Mouse (Mus musculus): ENCODE results near the gene Gzf1. TPM values are rescaled to one million over a fixed set of nuclear protein-coding genes. Genes with fewer than 3 reads are reported as not detected.

The Gzf1 gene
- polyA plus RNA-seq, 1 experiment from 2014 or later: 18.5 TPM

GRCm38 (mm10) chr2:148672199-148673096 is 8.4 kb upstream of the Gzf1 start, which contains the start of gene Nxt1:
Nxt1 (plus strand) TSS chr2:148672601.
- Histone ChIP-seq H3K27me3 (ENCODE audit: control insufficient read depth, insufficient read depth, low read length) (no peaks in the 10 kb centered on the region), H3K4me1 (replicated peaks; ENCODE audit: control insufficient read depth, insufficient read depth, low read length) (peaks cover 22% of the 10 kb centered on the region), H3K4me2 (replicated peaks) (peak within 1 kb of the TSS; percentile 85), H3K27ac (peak within 1 kb of the TSS; percentile 85), H3K9me3 (ENCODE audit: control insufficient read depth, low read length) (no peaks in the 10 kb centered on the region), H3K36me3 (replicated peaks; ENCODE audit: control insufficient read depth, insufficient read depth) (peaks cover 22% of the 10 kb centered on the region), H3K9ac (peak within 1 kb of the TSS; percentile 66), H3K4me3 (replicated peaks; ENCODE audit: low read length) (peak within 1 kb of the TSS; percentile 60)
- ATAC-seq (ENCODE audit: low FRiP score): peak; percentile 100
- 3% methylated on average over 56 of the region's 58 CpGs for WGBS
- DNase-seq (ENCODE audit: low spot score): peak; percentile 99

- WGBS: 2% methylated on average over 26 of the region's 26 CpGs
- Histone ChIP-seq H3K9ac (peak overlapping the region; percentile 39), H3K4me3 (replicated peaks; ENCODE audit: low read length) (peak overlapping the region; percentile 35), H3K27me3 (ENCODE audit: control insufficient read depth, insufficient read depth, low read length) (no peaks in the 10 kb centered on the region), H3K36me3 (replicated peaks; ENCODE audit: control insufficient read depth, insufficient read depth) (peaks cover 22% of the 10 kb centered on the region), H3K4me1 (replicated peaks; ENCODE audit: control insufficient read depth, insufficient read depth, low read length) (peaks cover 53% of the 10 kb centered on the region), H3K4me2 (replicated peaks) (peak overlapping the region; percentile 93), H3K9me3 (ENCODE audit: control insufficient read depth, low read length) (no peaks in the 10 kb centered on the region), H3K27ac (peak overlapping the region; percentile 79)
- ATAC-seq (ENCODE audit: low FRiP score) (peak; percentile 55), DNase-seq (ENCODE audit: low spot score) (peak; percentile 84)
Measured at GRCm38 (mm10) chr2:148677801-148678200, 3.0 kb upstream of the Gzf1 start.

DNA sequence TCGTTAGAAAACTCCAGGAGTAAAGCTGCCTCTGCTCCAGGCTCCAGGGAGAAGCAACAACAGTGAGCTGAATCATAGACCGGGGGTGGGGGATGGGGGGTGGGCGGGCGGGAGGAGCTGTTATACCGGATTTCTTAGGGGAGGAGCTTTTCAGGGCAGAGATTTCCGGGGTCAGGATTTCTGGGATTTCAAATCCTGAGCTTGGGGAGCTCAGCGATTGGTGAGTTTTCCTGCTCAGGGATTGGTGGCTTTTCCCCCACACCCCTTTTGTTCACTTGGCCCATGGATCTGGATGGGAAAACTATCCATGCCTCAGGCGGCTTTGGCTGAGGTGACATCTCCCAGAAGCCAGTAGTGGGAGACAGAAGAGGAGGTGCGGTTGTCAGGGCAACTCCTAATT is 1.5 kb upstream of the Gzf1 start:
- under 1% methylated on average over 9 of the region's 9 CpGs for WGBS
- H3K27me3 ChIP-seq (ENCODE audit: control insufficient read depth, insufficient read depth, low read length): no peaks in the 10 kb centered on the region
- peak overlapping the region; percentile 79 for H3K27ac ChIP-seq
- H3K4me2 ChIP-seq (replicated peaks): peak overlapping the region; percentile 93
- H3K9me3 ChIP-seq (ENCODE audit: control insufficient read depth, low read length): no peaks in the 10 kb centered on the region
- peaks cover 30% of the 10 kb centered on the region for H3K36me3 ChIP-seq (replicated peaks; ENCODE audit: control insufficient read depth, insufficient read depth)
- no peak overlapping the region for H3K4me3 ChIP-seq (replicated peaks; ENCODE audit: low read length)
- DNase-seq (ENCODE audit: low spot score): no peak
- H3K4me1 ChIP-seq (replicated peaks; ENCODE audit: control insufficient read depth, insufficient read depth, low read length): peaks cover 43% of the 10 kb centered on the region
- H3K9ac ChIP-seq: peak overlapping the region; percentile 21; the same call in 1 of the 2 replicates
- ATAC-seq (ENCODE audit: low FRiP score): peak; percentile 10; the same call in 1 of the 2 replicates

DNA sequence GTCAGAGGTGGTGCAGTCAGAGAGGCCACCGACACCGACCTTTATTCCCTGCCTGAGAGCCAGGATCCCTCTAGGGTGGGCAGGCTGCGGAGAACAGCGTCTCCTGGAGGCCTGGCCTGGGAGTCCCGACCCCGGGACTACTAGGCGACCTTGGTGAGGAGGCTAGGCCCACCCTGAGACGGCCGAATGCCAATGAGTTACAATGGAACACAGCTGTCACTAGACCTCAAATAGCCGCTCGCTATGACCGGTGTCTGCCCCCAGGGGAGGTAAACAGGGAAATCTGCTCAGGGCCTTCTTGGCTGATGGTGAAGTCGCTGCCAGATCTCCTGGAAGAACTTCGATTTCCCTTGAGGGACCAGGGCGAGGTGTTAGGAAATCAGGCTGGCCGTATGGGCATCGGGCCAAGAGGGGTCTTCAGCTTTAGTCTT is 653 bp downstream of the Gzf1 start:
- ATAC-seq (ENCODE audit: low FRiP score) (peak; percentile 53), DNase-seq (ENCODE audit: low spot score) (peak; percentile 29)
- peak overlapping the region; percentile 71 for H3K27ac ChIP-seq
- H3K27me3 ChIP-seq (ENCODE audit: control insufficient read depth, insufficient read depth, low read length): no peaks in the 10 kb centered on the region
- 9% methylated on average over 17 of the region's 17 CpGs for WGBS
- peak overlapping the region; percentile 93 for H3K4me2 ChIP-seq (replicated peaks)
- H3K9me3 ChIP-seq (ENCODE audit: control insufficient read depth, low read length): no peaks in the 10 kb centered on the region
- H3K4me1 ChIP-seq (replicated peaks; ENCODE audit: control insufficient read depth, insufficient read depth, low read length): peaks cover 43% of the 10 kb centered on the region
- peak overlapping the region; percentile 86 for H3K9ac ChIP-seq
- H3K36me3 ChIP-seq (replicated peaks; ENCODE audit: control insufficient read depth, insufficient read depth): peaks cover 28% of the 10 kb centered on the region
- H3K4me3 ChIP-seq (replicated peaks; ENCODE audit: low read length): peak overlapping the region; percentile 70

- WGBS: 100% methylated on average over 1 of the region's 1 CpGs
- Histone ChIP-seq H3K27me3 (ENCODE audit: control insufficient read depth, insufficient read depth, low read length) (no peaks in the 10 kb centered on the region), H3K36me3 (replicated peaks; ENCODE audit: control insufficient read depth, insufficient read depth) (peaks cover 41% of the 10 kb centered on the region), H3K4me1 (replicated peaks; ENCODE audit: control insufficient read depth, insufficient read depth, low read length) (peaks cover 35% of the 10 kb centered on the region), H3K9me3 (ENCODE audit: control insufficient read depth, low read length) (no peaks in the 10 kb centered on the region), H3K4me3 (replicated peaks; ENCODE audit: low read length) (no peak overlapping the region), H3K9ac (no peak overlapping the region), H3K27ac (no peak overlapping the region), H3K4me2 (replicated peaks) (no peak overlapping the region)
- ATAC-seq (ENCODE audit: low FRiP score) (no peak), DNase-seq (ENCODE audit: low spot score) (no peak)
Measured at GRCm38 (mm10) chr2:148683031-148683430, 2.2 kb downstream of the Gzf1 start.

DNA sequence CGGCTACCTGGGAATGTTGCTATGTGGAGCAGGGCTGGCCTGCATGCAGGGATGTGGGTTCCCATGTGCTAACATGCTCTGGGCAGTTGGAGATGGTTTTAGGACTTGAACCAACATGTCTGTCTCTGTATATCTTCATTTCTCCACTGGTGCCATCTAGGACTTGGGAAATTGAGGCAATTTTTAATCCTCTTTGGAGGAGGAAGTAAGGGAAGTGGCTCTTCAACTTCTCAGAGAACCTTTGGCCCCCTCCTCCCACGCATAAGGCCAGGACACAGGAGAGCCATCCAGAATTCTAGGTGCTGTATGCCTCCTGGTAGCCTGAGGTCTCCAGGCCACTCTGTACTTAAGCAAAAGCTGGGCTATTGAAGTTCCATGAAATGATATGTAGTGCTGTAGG is 4.1 kb downstream of the Gzf1 start:
- Histone ChIP-seq H3K4me3 (replicated peaks; ENCODE audit: low read length) (no peak overlapping the region), H3K27ac (no peak overlapping the region), H3K4me2 (replicated peaks) (no peak overlapping the region), H3K27me3 (ENCODE audit: control insufficient read depth, insufficient read depth, low read length) (no peaks in the 10 kb centered on the region), H3K9me3 (ENCODE audit: control insufficient read depth, low read length) (no peaks in the 10 kb centered on the region), H3K36me3 (replicated peaks; ENCODE audit: control insufficient read depth, insufficient read depth) (peaks cover 54% of the 10 kb centered on the region), H3K4me1 (replicated peaks; ENCODE audit: control insufficient read depth, insufficient read depth, low read length) (peaks cover 18% of the 10 kb centered on the region), H3K9ac (no peak overlapping the region)
- ATAC-seq (ENCODE audit: low FRiP score) (no peak), DNase-seq (ENCODE audit: low spot score) (no peak)
- 100% methylated on average over 2 of the region's 2 CpGs for WGBS

- Histone ChIP-seq H3K9ac (no peak overlapping the region), H3K4me1 (replicated peaks; ENCODE audit: control insufficient read depth, insufficient read depth, low read length) (peaks cover 13% of the 10 kb centered on the region), H3K27me3 (ENCODE audit: control insufficient read depth, insufficient read depth, low read length) (no peaks in the 10 kb centered on the region), H3K36me3 (replicated peaks; ENCODE audit: control insufficient read depth, insufficient read depth) (peaks cover 62% of the 10 kb centered on the region), H3K4me2 (replicated peaks) (no peak overlapping the region), H3K4me3 (replicated peaks; ENCODE audit: low read length) (no peak overlapping the region), H3K27ac (no peak overlapping the region), H3K9me3 (ENCODE audit: control insufficient read depth, low read length) (no peaks in the 10 kb centered on the region)
- ATAC-seq (ENCODE audit: low FRiP score) (no peak), DNase-seq (ENCODE audit: low spot score) (no peak)
- 93% methylated on average over 3 of the region's 3 CpGs for WGBS
Measured at GRCm38 (mm10) chr2:148685709-148686108, 4.9 kb downstream of the Gzf1 start.

DNA sequence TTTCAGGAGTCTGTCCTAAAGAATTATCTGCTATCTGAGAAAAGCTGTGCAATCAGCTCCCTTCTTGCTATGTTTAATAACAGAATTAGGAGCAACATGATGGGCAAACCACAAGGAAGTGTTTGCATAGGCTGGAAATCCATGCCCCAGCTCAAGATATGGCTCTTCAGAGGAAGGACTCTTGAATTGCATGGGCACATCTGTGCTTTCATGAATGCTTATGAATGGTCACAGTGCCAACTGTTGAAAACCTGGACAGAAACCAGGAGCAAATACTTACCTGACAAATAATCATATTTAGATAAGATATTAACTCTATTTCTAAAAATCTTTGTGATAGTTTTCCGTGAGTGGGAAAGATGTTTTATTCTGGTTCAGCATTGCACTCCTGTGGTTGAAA is 6.0 kb downstream of the Gzf1 start:
- 100% methylated on average over 1 of the region's 1 CpGs for WGBS
- Histone ChIP-seq H3K9ac (no peak overlapping the region), H3K4me3 (replicated peaks; ENCODE audit: low read length) (no peak overlapping the region), H3K27me3 (ENCODE audit: control insufficient read depth, insufficient read depth, low read length) (no peaks in the 10 kb centered on the region), H3K4me2 (replicated peaks) (no peak overlapping the region), H3K4me1 (replicated peaks; ENCODE audit: control insufficient read depth, insufficient read depth, low read length) (peaks cover 7% of the 10 kb centered on the region), H3K36me3 (replicated peaks; ENCODE audit: control insufficient read depth, insufficient read depth) (peaks cover 73% of the 10 kb centered on the region), H3K27ac (no peak overlapping the region), H3K9me3 (ENCODE audit: control insufficient read depth, low read length) (no peaks in the 10 kb centered on the region)
- ATAC-seq (ENCODE audit: low FRiP score) (no peak), DNase-seq (ENCODE audit: low spot score) (no peak)

GRCm38 (mm10) chr2:148687971-148688370 is 7.1 kb downstream of the Gzf1 start:
- Histone ChIP-seq H3K9ac (no peak overlapping the region), H3K9me3 (ENCODE audit: control insufficient read depth, low read length) (no peaks in the 10 kb centered on the region), H3K27ac (no peak overlapping the region), H3K36me3 (replicated peaks; ENCODE audit: control insufficient read depth, insufficient read depth) (peaks cover 82% of the 10 kb centered on the region), H3K4me1 (replicated peaks; ENCODE audit: control insufficient read depth, insufficient read depth, low read length) (no peaks in the 10 kb centered on the region), H3K4me3 (replicated peaks; ENCODE audit: low read length) (no peak overlapping the region), H3K4me2 (replicated peaks) (no peak overlapping the region), H3K27me3 (ENCODE audit: control insufficient read depth, insufficient read depth, low read length) (no peaks in the 10 kb centered on the region)
- DNase-seq (ENCODE audit: low spot score): no peak
- ATAC-seq (ENCODE audit: low FRiP score): no peak
- WGBS: 96% methylated on average over 5 of the region's 5 CpGs

All from hindbrain, embryonic 14.5 days (tissue).